Mouse (Mus musculus) G1E (cell line): ENCODE measurements around the gene Pmvk.

Experiments used
- CTCF ChIP-seq: IDR thresholded peaks from 2 replicates; pipeline ENCODE4 v1.5.1; 2012; ENCODE audit warnings: low read depth, low read length, inconsistent platforms, mixed read lengths
- GATA1 ChIP-seq: IDR thresholded peaks from 2 replicates; pipeline ENCODE4 v1.6.1; 2012; ENCODE audit warnings: borderline replicate concordance, low read length, inconsistent platforms, mixed read lengths
- POLR2AphosphoS5 ChIP-seq: IDR thresholded peaks from 2 replicates; pipeline ENCODE4 v1.6.1; 2012; ENCODE audit warnings: low read depth, low read length, inconsistent platforms; ENCODE audit not compliant: insufficient replicate concordance

DNA sequence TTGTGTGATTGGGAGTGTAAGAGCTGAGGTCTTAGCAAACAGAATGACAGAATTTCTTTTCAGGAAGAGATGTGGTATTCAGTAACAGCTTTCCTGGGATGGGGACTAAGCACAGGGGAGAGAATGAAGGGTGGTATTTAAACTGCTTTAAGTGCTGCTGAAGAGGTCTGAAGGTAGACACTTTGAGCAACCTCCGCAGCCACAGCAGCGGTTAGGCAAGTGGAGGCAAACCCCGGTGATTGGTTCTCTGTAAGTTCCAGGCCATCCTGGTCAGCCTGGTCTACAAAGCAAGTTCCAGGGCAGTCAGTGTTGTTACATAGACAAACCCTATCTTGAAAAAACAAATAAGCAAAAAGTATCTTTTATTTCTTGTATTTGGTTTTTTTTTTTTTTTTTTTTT, 34.4 kb upstream of the Pmvk start:
- no peak for TF ChIP-seq CTCF
- TF ChIP-seq GATA1 = no peak
- TF ChIP-seq POLR2AphosphoS5 = no peak
